Mouse (Mus musculus) cortical plate, adult 2 months (tissue): ENCODE data around the gene Arhgap24.

Experiments
- CTCF ChIP-seq: fragments of 200-500 bp; IDR thresholded peaks from 2 replicates; pipeline ENCODE4 v1.5.1; 2011; ENCODE audit warnings: mild to moderate bottlenecking, control low read depth, low read length; ENCODE audit not compliant: insufficient read depth; ENCODE audit errors: extremely low read depth
- POLR2A ChIP-seq: fragments of 200-500 bp; IDR thresholded peaks from 2 replicates; pipeline ENCODE4 v1.6.1; 2011; ENCODE audit warnings: mild to moderate bottlenecking, low read length, control low read depth; ENCODE audit not compliant: insufficient read depth; ENCODE audit errors: extremely low read depth

- TF ChIP-seq CTCF (no peak), POLR2A (no peak)
Measured at GRCm38 (mm10) chr5:102778253-102778652, 297.1 kb downstream of the Arhgap24 start.
